Mouse (Mus musculus): ENCODE measurements around the gene Fes.

Gene Fes

GRCm38 (mm10) chr7:80387633-80388543 is at the start of gene Fes:
Gene Fes, minus strand, starts transcription at chr7:80387946.
- DNase-seq = no peak

GRCm38 (mm10) chr7:80436571-80436970 is 48.8 kb upstream of the Fes start:
- no peak for DNase-seq

GRCm38 (mm10) chr7:80435594-80435993 is 47.8 kb upstream of the Fes start:
- DNase-seq = no peak

GRCm38 (mm10) chr7:80429661-80430060 is 41.9 kb upstream of the Fes start:
- no peak for DNase-seq

- DNase-seq = no peak
Observed at GRCm38 (mm10) chr7:80427730-80428129, 40.0 kb upstream of the Fes start.

- DNase-seq = no peak
Observed at GRCm38 (mm10) chr7:80426363-80426762, 38.6 kb upstream of the Fes start.

- DNase-seq = no peak
Observed at GRCm38 (mm10) chr7:80424722-80425121, 37.0 kb upstream of the Fes start.

- DNase-seq = peak; percentile 57
Observed at GRCm38 (mm10) chr7:80422759-80423480, 35.2 kb upstream of the Fes start.

GRCm38 (mm10) chr7:80421576-80421975 is 33.8 kb upstream of the Fes start:
- no peak for DNase-seq

GRCm38 (mm10) chr7:80420586-80420985 is 32.8 kb upstream of the Fes start:
- DNase-seq = no peak

- no peak for DNase-seq
Observed at GRCm38 (mm10) chr7:80419278-80419677, 31.5 kb upstream of the Fes start.

GRCm38 (mm10) chr7:80418036-80418435 is 30.3 kb upstream of the Fes start:
- DNase-seq = no peak

GRCm38 (mm10) chr7:80417601-80418000 is 29.9 kb upstream of the Fes start:
- no peak for DNase-seq

GRCm38 (mm10) chr7:80416969-80417368 is 29.2 kb upstream of the Fes start:
- DNase-seq = no peak

- no peak for DNase-seq
Observed at GRCm38 (mm10) chr7:80414303-80414855, 26.6 kb upstream of the Fes start.

- DNase-seq = no peak
Observed at GRCm38 (mm10) chr7:80413512-80414302, 26.0 kb upstream of the Fes start.

GRCm38 (mm10) chr7:80412781-80413180 is 25.0 kb upstream of the Fes start:
- no peak for DNase-seq

GRCm38 (mm10) chr7:80412279-80412678 is 24.5 kb upstream of the Fes start:
- DNase-seq = no peak

- DNase-seq = no peak
Observed at GRCm38 (mm10) chr7:80410380-80410779, 22.6 kb upstream of the Fes start.

- DNase-seq = no peak
Observed at GRCm38 (mm10) chr7:80407712-80408111, 20.0 kb upstream of the Fes start.

- DNase-seq = no peak
Observed at GRCm38 (mm10) chr7:80406186-80406585, 18.4 kb upstream of the Fes start.

- DNase-seq = no peak
Observed at GRCm38 (mm10) chr7:80405188-80405695, 17.5 kb upstream of the Fes start, which contains the start of gene Furin. Gene Furin, minus strand, starts transcription at chr7:80405436.
